Mouse (Mus musculus): ENCODE results near the gene Hjurp. TPM values are rescaled to one million over a fixed set of nuclear protein-coding genes. Genes with fewer than 3 reads are reported as not detected.

Gene Hjurp
- total and polyA plus RNA-seq, 2 experiments: 32.8 to 90.1 TPM

DNA sequence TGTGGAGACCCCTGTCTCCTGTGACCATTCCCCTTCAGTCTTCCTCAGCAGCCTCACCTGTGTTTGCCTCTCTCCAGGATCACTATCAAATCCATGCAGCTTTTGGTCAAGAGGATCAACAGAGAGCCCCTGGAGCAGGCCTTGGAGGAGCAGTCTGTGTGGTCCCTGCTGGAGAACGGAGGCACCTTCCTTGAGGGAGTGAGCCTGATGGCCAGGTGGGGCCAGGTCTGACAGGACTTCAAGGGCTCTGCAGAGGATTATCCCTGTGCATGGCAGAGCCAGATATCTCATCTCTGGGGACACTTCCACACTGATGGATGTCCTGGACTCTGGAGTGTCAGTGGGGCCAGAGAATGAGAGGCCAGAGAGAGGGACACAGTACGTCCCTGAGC is 22.0 kb downstream of the Hjurp start:
- H3K4me3 ChIP-seq (ENCODE audit: insufficient read depth, low read depth, low read length): no peak overlapping the region
- 61% methylated on average over 2 of the region's 2 CpGs for WGBS
- H3K79me2 ChIP-seq (ENCODE audit: control insufficient read depth, insufficient read depth, low read length): no peaks in the 10 kb centered on the region
- peaks cover 25% of the 10 kb centered on the region for H3K4me1 ChIP-seq (ENCODE audit: control insufficient read depth, insufficient read depth, low read length)
- H3K27ac ChIP-seq (replicated peaks; ENCODE audit: insufficient read depth, low read depth, low read length): no peak overlapping the region
- no peak overlapping the region for H3K9ac ChIP-seq (ENCODE audit: low read depth, low read length)
- H3K27me3 ChIP-seq (ENCODE audit: control insufficient read depth, insufficient read depth, low read length): no peaks in the 10 kb centered on the region
- no peak for DNase-seq (ENCODE audit: extremely low read depth, low read depth, low spot score)
- H3K36me3 ChIP-seq (ENCODE audit: control insufficient read depth, insufficient read depth, low read length): no peaks in the 10 kb centered on the region
- TF ChIP-seq CTCF (IDR thresholded peaks at IDR 0.05; ENCODE audit: low read depth, low read length) (no peak), POLR2A (IDR thresholded peaks at IDR 0.05; ENCODE audit: extremely low read depth, insufficient read depth, low read length) (no peak)

DNA sequence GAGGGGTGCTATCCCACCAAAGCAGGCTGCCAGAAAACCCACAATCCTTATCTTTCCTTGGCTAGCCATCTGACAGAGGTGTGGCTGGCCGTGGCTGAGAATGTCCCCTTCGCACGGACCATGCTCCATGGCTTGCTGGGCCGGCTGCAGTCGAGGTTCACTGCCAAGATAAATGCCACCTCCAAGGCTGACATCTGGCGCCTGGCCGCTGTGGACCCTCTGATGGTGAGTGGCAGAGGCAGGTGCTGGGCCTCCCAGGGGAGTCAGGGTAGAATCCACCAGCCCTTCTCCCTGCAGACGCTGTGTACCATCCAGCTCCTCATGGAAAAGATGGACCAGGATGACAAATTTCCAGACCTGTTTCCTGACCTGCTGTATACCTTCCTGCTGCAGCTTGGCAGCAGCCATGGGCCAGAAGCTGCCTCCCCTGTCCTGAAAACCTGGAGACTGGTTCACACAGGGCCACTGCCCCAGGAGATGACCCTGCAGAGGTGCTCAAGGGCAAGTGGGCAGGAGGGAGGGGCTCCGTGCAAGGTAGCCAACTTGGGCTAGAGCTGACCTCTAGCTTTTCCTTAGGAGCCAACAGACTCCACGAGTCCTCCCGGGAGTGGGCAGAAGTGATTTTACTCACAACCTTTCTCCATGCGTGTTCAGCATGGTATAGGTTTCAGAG is 22.5 kb downstream of the Hjurp start:
- WGBS: 87% methylated on average over 12 of the region's 12 CpGs
- TF ChIP-seq CTCF (IDR thresholded peaks at IDR 0.05; ENCODE audit: low read depth, low read length) (no peak), POLR2A (IDR thresholded peaks at IDR 0.05; ENCODE audit: extremely low read depth, insufficient read depth, low read length) (no peak)
- H3K27ac ChIP-seq (replicated peaks; ENCODE audit: insufficient read depth, low read depth, low read length): no peak overlapping the region
- H3K27me3 ChIP-seq (ENCODE audit: control insufficient read depth, insufficient read depth, low read length): no peaks in the 10 kb centered on the region
- DNase-seq (ENCODE audit: extremely low read depth, low read depth, low spot score): no peak
- H3K79me2 ChIP-seq (ENCODE audit: control insufficient read depth, insufficient read depth, low read length): no peaks in the 10 kb centered on the region
- peaks cover 21% of the 10 kb centered on the region for H3K4me1 ChIP-seq (ENCODE audit: control insufficient read depth, insufficient read depth, low read length)
- no peak overlapping the region for H3K9ac ChIP-seq (ENCODE audit: low read depth, low read length)
- no peak overlapping the region for H3K4me3 ChIP-seq (ENCODE audit: insufficient read depth, low read depth, low read length)
- H3K36me3 ChIP-seq (ENCODE audit: control insufficient read depth, insufficient read depth, low read length): no peaks in the 10 kb centered on the region

DNA sequence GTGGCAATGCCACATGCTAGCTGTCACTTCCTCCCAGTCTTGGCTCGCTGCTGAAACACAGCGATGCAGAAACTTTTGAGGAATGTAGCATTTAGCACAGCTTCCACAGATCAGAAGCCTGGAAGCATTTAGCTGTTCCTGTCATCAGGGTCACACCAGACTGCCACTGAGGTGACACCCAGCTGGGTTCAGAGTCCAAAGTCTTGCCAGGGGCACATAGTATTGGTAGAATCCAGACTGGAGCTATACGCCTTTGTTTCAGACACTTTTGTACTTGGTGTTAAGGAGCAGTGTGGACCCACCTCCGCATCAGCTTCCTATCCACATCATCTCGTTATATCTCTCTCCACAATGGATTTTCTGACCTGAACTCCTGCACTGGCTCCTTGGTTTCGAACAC is 23.9 kb downstream of the Hjurp start:
- TF ChIP-seq CTCF (IDR thresholded peaks at IDR 0.05; ENCODE audit: low read depth, low read length): no peak
- TF ChIP-seq POLR2A (IDR thresholded peaks at IDR 0.05; ENCODE audit: extremely low read depth, insufficient read depth, low read length): no peak

DNA sequence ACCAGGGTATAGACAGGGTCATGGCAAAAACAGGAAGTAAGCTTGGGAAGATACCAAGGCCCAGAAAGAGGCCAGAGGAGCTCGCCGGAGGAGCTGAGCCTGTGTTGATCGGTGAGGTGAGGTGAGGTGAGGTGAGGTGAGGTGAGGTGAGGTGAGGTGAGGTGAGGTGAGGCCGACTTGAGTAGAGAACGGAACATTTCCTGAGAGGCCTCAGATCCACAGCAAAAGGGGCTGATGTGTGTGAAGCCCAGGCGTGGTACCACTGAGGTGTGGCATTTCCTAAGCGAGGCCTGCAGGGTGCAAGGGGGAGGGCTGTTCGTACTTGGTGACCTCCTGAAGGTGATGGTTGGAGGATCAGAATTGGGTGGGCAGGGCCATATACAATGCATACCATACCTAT is 24.3 kb downstream of the Hjurp start:
- Histone ChIP-seq H3K4me1 (ENCODE audit: control insufficient read depth, insufficient read depth, low read length) (peaks cover 11% of the 10 kb centered on the region), H3K27me3 (ENCODE audit: control insufficient read depth, insufficient read depth, low read length) (no peaks in the 10 kb centered on the region), H3K79me2 (ENCODE audit: control insufficient read depth, insufficient read depth, low read length) (no peaks in the 10 kb centered on the region), H3K36me3 (ENCODE audit: control insufficient read depth, insufficient read depth, low read length) (no peaks in the 10 kb centered on the region), H3K9ac (ENCODE audit: low read depth, low read length) (no peak overlapping the region), H3K4me3 (ENCODE audit: insufficient read depth, low read depth, low read length) (no peak overlapping the region), H3K27ac (replicated peaks; ENCODE audit: insufficient read depth, low read depth, low read length) (peak overlapping the region; percentile 0)
- 44% methylated on average over 8 of the region's 8 CpGs for WGBS
- DNase-seq (ENCODE audit: extremely low read depth, low read depth, low spot score): peak; percentile 62
- no peak for TF ChIP-seq CTCF (IDR thresholded peaks at IDR 0.05; ENCODE audit: low read depth, low read length)
- no peak for TF ChIP-seq POLR2A (IDR thresholded peaks at IDR 0.05; ENCODE audit: extremely low read depth, insufficient read depth, low read length)

More for the DNA sequence above, 23.9 kb downstream of the Hjurp start:
- peak overlapping the region; percentile 2; the same call in 1 of the 2 replicates for H3K27ac ChIP-seq (replicated peaks; ENCODE audit: insufficient read depth, low read depth, low read length)
- DNase-seq (ENCODE audit: extremely low read depth, low read depth, low spot score): peak; percentile 98
- WGBS: 44% methylated on average over 6 of the region's 6 CpGs
- H3K79me2 ChIP-seq (ENCODE audit: control insufficient read depth, insufficient read depth, low read length): no peaks in the 10 kb centered on the region
- H3K27me3 ChIP-seq (ENCODE audit: control insufficient read depth, insufficient read depth, low read length): no peaks in the 10 kb centered on the region
- no peak overlapping the region for H3K4me3 ChIP-seq (ENCODE audit: insufficient read depth, low read depth, low read length)
- H3K4me1 ChIP-seq (ENCODE audit: control insufficient read depth, insufficient read depth, low read length): peaks cover 11% of the 10 kb centered on the region
- no peak overlapping the region for H3K9ac ChIP-seq (ENCODE audit: low read depth, low read length)
- no peaks in the 10 kb centered on the region for H3K36me3 ChIP-seq (ENCODE audit: control insufficient read depth, insufficient read depth, low read length)

DNA sequence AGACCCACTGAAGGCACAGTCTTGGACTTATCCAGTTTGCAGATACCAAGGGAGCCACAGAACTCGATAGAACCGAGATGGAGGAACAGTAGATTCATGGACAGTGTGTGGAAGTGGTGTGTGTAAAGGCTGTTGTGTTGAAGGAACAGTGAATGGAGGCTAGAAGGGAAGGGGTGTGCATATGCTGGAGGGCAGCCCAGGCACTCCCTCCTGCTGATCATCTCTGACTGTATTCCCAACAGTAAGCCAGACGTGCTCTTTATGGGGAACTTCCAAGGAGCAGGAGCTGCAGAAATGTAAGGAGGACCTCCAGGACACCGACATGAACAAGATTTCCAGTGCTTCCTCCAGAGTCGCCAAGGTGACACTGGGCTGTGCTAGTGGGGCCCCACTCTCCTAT is 27.4 kb downstream of the Hjurp start:
- Histone ChIP-seq H3K4me3 (ENCODE audit: insufficient read depth, low read depth, low read length) (no peak overlapping the region), H3K36me3 (ENCODE audit: control insufficient read depth, insufficient read depth, low read length) (no peaks in the 10 kb centered on the region), H3K9ac (ENCODE audit: low read depth, low read length) (no peak overlapping the region), H3K27ac (replicated peaks; ENCODE audit: insufficient read depth, low read depth, low read length) (no peak overlapping the region), H3K79me2 (ENCODE audit: control insufficient read depth, insufficient read depth, low read length) (no peaks in the 10 kb centered on the region), H3K4me1 (ENCODE audit: control insufficient read depth, insufficient read depth, low read length) (peaks cover 11% of the 10 kb centered on the region), H3K27me3 (ENCODE audit: control insufficient read depth, insufficient read depth, low read length) (no peaks in the 10 kb centered on the region)
- WGBS: 85% methylated on average over 5 of the region's 5 CpGs
- DNase-seq (ENCODE audit: extremely low read depth, low read depth, low spot score): no peak
- TF ChIP-seq POLR2A (IDR thresholded peaks at IDR 0.05; ENCODE audit: extremely low read depth, insufficient read depth, low read length): no peak
- no peak for TF ChIP-seq CTCF (IDR thresholded peaks at IDR 0.05; ENCODE audit: low read depth, low read length)

DNA sequence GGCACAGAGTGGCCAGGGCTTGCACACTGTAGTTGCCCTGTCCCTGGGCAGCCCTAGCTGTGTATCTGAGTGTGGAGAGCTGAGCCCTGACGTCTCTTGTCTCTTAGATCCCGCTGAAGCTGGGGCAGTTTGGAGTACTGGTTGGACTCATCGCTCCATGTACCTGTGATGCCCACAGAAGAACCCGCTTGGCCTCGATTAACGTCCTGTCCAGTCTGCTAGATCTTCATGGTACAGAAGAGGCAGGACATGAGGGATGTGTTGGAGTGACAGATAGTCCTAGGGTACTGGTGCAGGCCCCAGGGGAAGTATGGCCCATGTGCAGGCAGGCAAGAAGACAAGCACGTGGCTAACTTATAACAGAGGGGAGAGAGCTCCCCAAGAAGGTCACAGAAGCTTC is 27.8 kb downstream of the Hjurp start:
- Histone ChIP-seq H3K9ac (ENCODE audit: low read depth, low read length) (no peak overlapping the region), H3K36me3 (ENCODE audit: control insufficient read depth, insufficient read depth, low read length) (no peaks in the 10 kb centered on the region), H3K79me2 (ENCODE audit: control insufficient read depth, insufficient read depth, low read length) (no peaks in the 10 kb centered on the region), H3K4me1 (ENCODE audit: control insufficient read depth, insufficient read depth, low read length) (peaks cover 11% of the 10 kb centered on the region), H3K27ac (replicated peaks; ENCODE audit: insufficient read depth, low read depth, low read length) (no peak overlapping the region), H3K27me3 (ENCODE audit: control insufficient read depth, insufficient read depth, low read length) (no peaks in the 10 kb centered on the region), H3K4me3 (ENCODE audit: insufficient read depth, low read depth, low read length) (no peak overlapping the region)
- TF ChIP-seq CTCF (IDR thresholded peaks at IDR 0.05; ENCODE audit: low read depth, low read length) (no peak), POLR2A (IDR thresholded peaks at IDR 0.05; ENCODE audit: extremely low read depth, insufficient read depth, low read length) (no peak)
- DNase-seq (ENCODE audit: extremely low read depth, low read depth, low spot score): no peak
- 81% methylated on average over 7 of the region's 7 CpGs for WGBS

Data from liver, adult 2 months (tissue).